ENCODE assay signal across 8 mouse cellular contexts in the genomic region with DNA sequence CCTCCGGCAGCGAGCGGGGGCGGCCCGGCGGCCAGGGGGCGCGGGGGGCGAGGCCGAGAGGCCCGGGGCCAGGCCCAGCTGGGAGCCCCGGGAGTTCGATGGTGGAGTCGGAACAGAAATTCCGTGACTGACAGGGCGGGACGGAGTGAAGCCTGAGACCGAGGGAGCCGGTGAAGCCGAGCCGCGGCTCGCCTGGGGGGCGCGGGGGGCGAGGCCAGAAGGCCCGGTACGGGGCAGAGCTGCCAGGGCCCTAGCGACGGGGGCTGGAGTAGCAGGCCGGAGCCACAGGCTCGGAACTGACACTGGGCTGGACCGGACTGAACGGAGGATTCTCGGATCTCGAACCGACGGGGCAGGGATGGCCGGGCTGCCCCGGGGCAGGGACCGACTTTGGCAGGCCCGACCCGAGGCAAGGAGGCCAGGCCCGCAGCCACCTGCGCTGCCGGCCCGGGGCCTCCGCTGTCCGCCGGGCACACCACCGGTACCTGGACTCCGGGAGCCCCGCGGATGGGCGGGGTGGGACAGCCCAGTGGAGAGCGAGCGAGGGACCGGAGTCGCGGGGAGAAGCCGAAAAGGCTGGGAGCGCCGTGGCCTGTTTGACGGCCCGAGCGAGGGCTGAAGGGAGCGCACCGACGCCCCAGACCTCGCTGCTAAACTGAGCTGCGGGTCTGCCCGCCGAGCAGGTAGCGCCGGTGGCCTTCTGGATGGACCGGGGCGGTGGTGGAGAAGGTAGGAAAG. TPM values are rescaled to one million over a fixed set of nuclear protein-coding genes. Genes with fewer than 3 reads are reported as not detected.
A peak's percentile ranks its signal among the peaks of the same experiment; 100 is the strongest.
DNase-seq lines count a peak whose midpoint lies in the region; ATAC-seq lines count a peak whose summit lies in the region.

No protein-coding gene starts in this region.

- H3K4me1 ChIP-seq in intestine, embryonic 15.5 days (replicated peaks) = peaks cover 17% of the 10 kb centered on the region
- H3K4me1 ChIP-seq in limb, embryonic 12.5 days (replicated peaks) = peaks cover 26% of the 10 kb centered on the region
- H3K4me1 ChIP-seq in midbrain, embryonic 13.5 days (replicated peaks) = peaks cover 36% of the 10 kb centered on the region

- no peaks in the 10 kb centered on the region for H3K9me3 ChIP-seq in intestine, embryonic 15.5 days
- H3K9me3 ChIP-seq in limb, embryonic 12.5 days = no peaks in the 10 kb centered on the region
- no peaks in the 10 kb centered on the region for H3K9me3 ChIP-seq in midbrain, embryonic 13.5 days

- DNase-seq in heart, adult 18-20 months = peak; percentile 74 to 79
- DNase-seq in heart, adult 11 months = no peak
- DNase-seq in cerebellum, postnatal 36 days = peak; percentile 66 to 69
- DNase-seq in gastrocnemius, postnatal 10 days = peak; percentile 81
- peak; percentile 53 to 71 for DNase-seq in spleen, postnatal 14 days (ENCODE audit: low spot score in 2 of 2)

- ATAC-seq in intestine, embryonic 15.5 days = peak; percentile 72
- peak; percentile 63 for ATAC-seq in limb, embryonic 12.5 days (ENCODE audit: insufficient number of reproducible peaks, insufficient read depth, low FRiP score, low TSS enrichment, low read depth)
- peak; percentile 81 for ATAC-seq in midbrain, embryonic 13.5 days

- H3K36me3 ChIP-seq in intestine, embryonic 15.5 days = no peaks in the 10 kb centered on the region; the same call in 1 of the 2 replicates
- peaks cover 21% of the 10 kb centered on the region for H3K36me3 ChIP-seq in limb, embryonic 12.5 days
- H3K36me3 ChIP-seq in midbrain, embryonic 13.5 days = peaks cover 14% of the 10 kb centered on the region

- H3K27ac ChIP-seq in intestine, embryonic 15.5 days = peak overlapping the region; percentile 98
- H3K27ac ChIP-seq in limb, embryonic 12.5 days = peak overlapping the region; percentile 99
- peak overlapping the region; percentile 96 for H3K27ac ChIP-seq in midbrain, embryonic 13.5 days

- peak overlapping the region; percentile 87 for H3K4me2 ChIP-seq in intestine, embryonic 15.5 days (replicated peaks)
- peak overlapping the region; percentile 90 for H3K4me2 ChIP-seq in limb, embryonic 12.5 days
- H3K4me2 ChIP-seq in midbrain, embryonic 13.5 days (replicated peaks) = peak overlapping the region; percentile 97

- H3K4me3 ChIP-seq in intestine, embryonic 15.5 days (replicated peaks) = peak overlapping the region; percentile 99
- peak overlapping the region; percentile 98 for H3K4me3 ChIP-seq in limb, embryonic 12.5 days (replicated peaks)
- H3K4me3 ChIP-seq in midbrain, embryonic 13.5 days (replicated peaks) = peak overlapping the region; percentile 97

- peak overlapping the region; percentile 99 for H3K9ac ChIP-seq in intestine, embryonic 15.5 days
- H3K9ac ChIP-seq in limb, embryonic 12.5 days (replicated peaks) = peak overlapping the region; percentile 99
- H3K9ac ChIP-seq in midbrain, embryonic 13.5 days (replicated peaks) = peak overlapping the region; percentile 98

- no peaks in the 10 kb centered on the region for H3K27me3 ChIP-seq in intestine, embryonic 15.5 days (replicated peaks)
- H3K27me3 ChIP-seq in limb, embryonic 12.5 days = no peaks in the 10 kb centered on the region
- H3K27me3 ChIP-seq in midbrain, embryonic 13.5 days = no peaks in the 10 kb centered on the region

- WGBS in intestine, embryonic 15.5 days = under 1% methylated on average over 76 of the region's 77 CpGs
- WGBS in limb, embryonic 12.5 days = under 1% methylated on average over 77 of the region's 77 CpGs
- WGBS in midbrain, embryonic 13.5 days = under 1% methylated on average over 77 of the region's 77 CpGs

RNA-seq across cellular contexts. Expression of gene Lrrc41, which starts 0.7 kb away (rescaled TPM):
- total RNA-seq in heart, adult 18-20 months (2021) = 10 to 100 TPM; 25.3 to 26.2 TPM
- total RNA-seq in gastrocnemius, postnatal 10 days (2021) = 10 to 100 TPM; 26.8 to 31.2 TPM
- polyA plus RNA-seq in intestine, embryonic 15.5 days (2015; fragmentation: Nextera tagmentation; extraction: Ambion mirVana) = 70.9 and 71.6 TPM in 2 replicates
- polyA plus RNA-seq in limb, embryonic 12.5 days (2016; fragmentation: Nextera tagmentation; extraction: Ambion mirVana) = 78.9 and 82.6 TPM in 2 replicates
- 62.1 and 67.1 TPM in 2 replicates for polyA plus RNA-seq in midbrain, embryonic 13.5 days (2015; fragmentation: Nextera tagmentation; extraction: Ambion mirVana)

RNA-seq across cellular contexts. Expression of gene Uqcrh, which starts 0.9 kb away (rescaled TPM):
- total RNA-seq in heart, adult 18-20 months (2021) = 1,000 to 10,000 TPM; 1,939 to 2,067 TPM
- total RNA-seq in gastrocnemius, postnatal 10 days (2021) = 100 to 1,000 TPM; 741 to 954 TPM
- 636 and 732 TPM in 2 replicates for polyA plus RNA-seq in intestine, embryonic 15.5 days (2015; fragmentation: Nextera tagmentation; extraction: Ambion mirVana)
- 436 and 452 TPM in 2 replicates for polyA plus RNA-seq in limb, embryonic 12.5 days (2016; fragmentation: Nextera tagmentation; extraction: Ambion mirVana)
- polyA plus RNA-seq in midbrain, embryonic 13.5 days (2015; fragmentation: Nextera tagmentation; extraction: Ambion mirVana) = 434 and 439 TPM in 2 replicates

RNA-seq across cellular contexts. Expression of gene Nsun4, which starts 22.1 kb away (rescaled TPM):
- 10 to 100 TPM; 29.1 to 29.5 TPM for total RNA-seq in heart, adult 18-20 months (2021)
- total RNA-seq in gastrocnemius, postnatal 10 days (2021) = 10 to 100 TPM; 12.4 to 12.9 TPM
- 30.1 and 31.0 TPM in 2 replicates for polyA plus RNA-seq in intestine, embryonic 15.5 days (2015; fragmentation: Nextera tagmentation; extraction: Ambion mirVana)
- 18.4 and 21.1 TPM in 2 replicates for polyA plus RNA-seq in limb, embryonic 12.5 days (2016; fragmentation: Nextera tagmentation; extraction: Ambion mirVana)
- 17.5 and 17.9 TPM in 2 replicates for polyA plus RNA-seq in midbrain, embryonic 13.5 days (2015; fragmentation: Nextera tagmentation; extraction: Ambion mirVana)

RNA-seq across cellular contexts. Expression of gene Rad54l, which starts 47.7 kb away (rescaled TPM):
- total RNA-seq in heart, adult 18-20 months (2021) = under 1 TPM; 0.10 to 0.26 TPM
- 1 to 10 TPM; 2.2 to 3.6 TPM for total RNA-seq in gastrocnemius, postnatal 10 days (2021)
- polyA plus RNA-seq in intestine, embryonic 15.5 days (2015; fragmentation: Nextera tagmentation; extraction: Ambion mirVana) = 26.7 and 27.1 TPM in 2 replicates
- 53.9 and 59.2 TPM in 2 replicates for polyA plus RNA-seq in limb, embryonic 12.5 days (2016; fragmentation: Nextera tagmentation; extraction: Ambion mirVana)
- polyA plus RNA-seq in midbrain, embryonic 13.5 days (2015; fragmentation: Nextera tagmentation; extraction: Ambion mirVana) = 18.8 and 19.4 TPM in 2 replicates

RNA-seq across cellular contexts. Expression of gene Pomgnt1, which starts 47.8 kb away (rescaled TPM):
- total RNA-seq in heart, adult 18-20 months (2021) = 10 to 100 TPM; 56.8 to 57.5 TPM
- 10 to 100 TPM; 53.7 to 55.1 TPM for total RNA-seq in gastrocnemius, postnatal 10 days (2021)
- 45.8 and 48.0 TPM in 2 replicates for polyA plus RNA-seq in intestine, embryonic 15.5 days (2015; fragmentation: Nextera tagmentation; extraction: Ambion mirVana)
- polyA plus RNA-seq in limb, embryonic 12.5 days (2016; fragmentation: Nextera tagmentation; extraction: Ambion mirVana) = 73.8 and 74.8 TPM in 2 replicates
- 51.8 and 56.9 TPM in 2 replicates for polyA plus RNA-seq in midbrain, embryonic 13.5 days (2015; fragmentation: Nextera tagmentation; extraction: Ambion mirVana)
